Mouse (Mus musculus) brown adipose tissue, adult 24 weeks (tissue): ENCODE measurements around the gene 0610010K14Rik. TPM values are rescaled to one million over a fixed set of nuclear protein-coding genes. Genes with fewer than 3 reads are reported as not detected.

Experiments
- H3K27ac ChIP-seq: fragments of 200-500 bp; replicated peaks from 2 replicates; pipeline ENCODE4 v1.5.1; 2012; ENCODE audit warnings: low read depth, mild to moderate bottlenecking, low read length
- H3K4me1 ChIP-seq: fragments of 200-500 bp; 2 replicates; pipeline ENCODE4 v1.6.1; 2012; ENCODE audit warnings: low read length, mixed read lengths; ENCODE audit not compliant: control insufficient read depth, insufficient read depth, insufficient read length
- H3K4me3 ChIP-seq: fragments of 200-500 bp; 2 replicates; pipeline ENCODE4 v1.5.1; 2012; ENCODE audit warnings: low read depth, mild to moderate bottlenecking, low read length, moderate library complexity; ENCODE audit not compliant: insufficient read depth
- polyA plus RNA-seq: library from polyadenylated mRNA; stranded (reverse); fragments of >200 nt; gene quantifications from 2 replicates; pipeline ENCODE4 v1.2.4, GENCODE M21; 2012; ENCODE audit not compliant: missing spikeins, insufficient read depth, insufficient read length

Gene 0610010K14Rik
- 28.7 and 40.6 TPM in 2 replicates for polyA plus RNA-seq

DNA sequence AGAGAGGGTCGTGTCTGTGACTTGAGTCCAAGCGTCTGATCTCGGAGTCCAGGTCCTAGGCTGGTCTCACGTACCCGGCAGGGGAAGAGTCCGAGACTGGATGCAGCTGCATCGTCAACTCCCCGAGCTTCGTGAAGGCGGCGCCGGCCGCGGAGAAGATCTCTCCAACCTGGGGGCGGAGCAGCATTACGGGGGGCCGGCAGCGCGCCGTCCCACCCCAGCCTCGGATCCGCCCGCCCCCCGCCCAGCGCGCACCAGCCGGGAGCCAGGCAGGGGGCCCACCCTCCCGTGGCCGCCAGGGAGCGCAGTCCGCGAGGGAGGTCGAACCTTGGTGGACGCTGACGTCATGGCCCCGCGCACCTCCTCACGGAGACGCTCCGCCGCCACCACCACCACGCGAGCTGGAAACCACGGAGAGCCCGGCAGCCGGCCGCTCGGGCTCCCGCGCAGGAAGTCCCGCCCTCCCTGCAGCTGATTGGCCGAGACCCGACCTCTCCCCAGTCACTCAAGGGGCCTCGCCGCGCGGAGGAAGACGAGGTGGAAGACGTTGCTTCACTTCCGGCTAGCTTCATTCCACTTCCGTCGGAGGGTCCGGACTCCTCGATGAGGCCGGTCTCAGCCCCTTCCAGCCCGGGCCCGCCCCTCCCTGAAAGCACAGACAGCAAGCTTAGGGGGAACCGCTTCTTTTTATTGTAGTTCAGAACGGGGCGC, at the start of gene 0610010K14Rik:
TSS of gene 0610010K14Rik (minus strand) at position 458 of the 711 bp plus-strand sequence.
- H3K4me3 ChIP-seq = peak within 1 kb of the TSS; percentile 91
- peak within 1 kb of the TSS; percentile 94 for H3K27ac ChIP-seq
- H3K4me1 ChIP-seq = peaks cover 2% of the 10 kb centered on the region; the same call in 1 of the 2 replicates

- Histone ChIP-seq H3K27ac (no peak overlapping the region), H3K4me3 (no peak overlapping the region), H3K4me1 (no peaks in the 10 kb centered on the region)
These were observed 48.0 kb upstream of the 0610010K14Rik start for GRCm38 (mm10) chr11:70285686-70286085.

DNA sequence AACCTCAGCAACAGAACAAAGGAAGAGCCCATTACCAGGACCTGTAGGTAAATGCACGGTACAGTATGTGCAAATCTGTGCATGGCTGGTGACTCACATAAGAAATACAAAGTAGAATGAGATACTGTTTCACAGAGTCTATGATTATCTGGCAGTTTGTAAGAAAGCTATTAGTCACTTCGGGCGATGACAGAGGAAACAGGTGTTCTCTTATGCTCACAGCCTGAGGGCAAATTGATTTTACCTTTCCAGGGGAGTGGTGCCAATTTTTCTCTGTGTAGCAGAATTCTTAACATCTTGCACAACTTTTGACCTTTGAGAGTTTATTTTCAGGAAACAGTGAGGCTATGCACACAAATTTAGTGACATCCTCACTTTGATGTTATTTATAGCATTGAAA, 47.0 kb upstream of the 0610010K14Rik start:
- Histone ChIP-seq H3K27ac (no peak overlapping the region), H3K4me1 (no peaks in the 10 kb centered on the region), H3K4me3 (no peak overlapping the region)

GRCm38 (mm10) chr11:70283666-70284065, 46.0 kb upstream of the 0610010K14Rik start:
- H3K4me3 ChIP-seq = no peak overlapping the region
- no peaks in the 10 kb centered on the region for H3K4me1 ChIP-seq
- H3K27ac ChIP-seq = no peak overlapping the region

GRCm38 (mm10) chr11:70280441-70280840, 42.7 kb upstream of the 0610010K14Rik start:
- Histone ChIP-seq H3K4me3 (no peak overlapping the region), H3K27ac (no peak overlapping the region), H3K4me1 (no peaks in the 10 kb centered on the region)

GRCm38 (mm10) chr11:70278961-70279360, 41.2 kb upstream of the 0610010K14Rik start:
- H3K4me1 ChIP-seq = no peaks in the 10 kb centered on the region
- H3K4me3 ChIP-seq = no peak overlapping the region
- H3K27ac ChIP-seq = no peak overlapping the region

- no peak overlapping the region for H3K4me3 ChIP-seq
- H3K4me1 ChIP-seq = 0 out of 2 replicates have a peak, but pooled peaks cover 2% of the 10 kb centered on the region
- H3K27ac ChIP-seq = no peak overlapping the region
These were observed 33.9 kb upstream of the 0610010K14Rik start for GRCm38 (mm10) chr11:70271641-70272040.

DNA sequence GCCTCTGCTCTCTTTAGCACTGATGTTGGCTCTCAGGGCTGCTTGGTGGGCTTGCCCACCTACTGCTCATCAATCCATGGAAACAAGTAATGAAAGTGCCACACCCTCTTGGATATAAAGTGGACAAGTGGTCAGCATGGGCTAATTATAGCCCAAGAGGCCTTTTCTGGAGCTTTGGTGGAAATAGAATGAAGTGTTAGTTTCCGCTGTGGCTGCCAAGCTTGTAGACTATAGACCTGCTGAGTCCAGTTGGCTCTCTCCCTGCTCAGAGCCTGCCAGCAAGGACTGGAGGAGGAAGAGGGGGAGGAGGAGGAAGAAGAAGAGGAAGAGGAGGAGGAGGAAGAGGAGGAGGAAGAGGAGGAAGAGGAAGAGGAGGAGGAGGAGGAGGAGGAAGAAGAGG, 28.7 kb upstream of the 0610010K14Rik start:
- Histone ChIP-seq H3K4me1 (peaks cover 11% of the 10 kb centered on the region), H3K4me3 (no peak overlapping the region), H3K27ac (no peak overlapping the region)

- no peak overlapping the region for H3K27ac ChIP-seq
These were observed 28.1 kb upstream of the 0610010K14Rik start for GRCm38 (mm10) chr11:70265819-70266218.

DNA sequence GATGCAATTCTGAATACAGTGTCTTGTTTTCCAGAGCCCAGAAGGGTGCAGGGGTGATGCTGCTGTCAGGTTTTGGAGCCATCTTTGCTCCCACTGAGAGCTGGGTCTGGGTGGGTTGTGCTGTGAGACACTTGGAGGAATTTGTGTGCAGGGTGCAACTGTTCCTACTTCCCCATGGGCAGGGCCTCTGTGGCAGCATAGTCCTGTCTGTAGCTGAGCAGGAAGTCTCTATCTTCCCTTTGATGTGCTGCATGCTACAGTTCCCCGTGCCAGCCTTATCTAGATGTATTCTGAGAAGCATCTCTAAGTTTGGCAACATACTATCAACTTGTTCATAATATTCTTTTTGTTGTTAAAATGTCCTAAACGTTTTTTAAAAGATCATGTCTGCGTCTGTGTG, 27.5 kb upstream of the 0610010K14Rik start:
- H3K4me3 ChIP-seq = no peak overlapping the region
- H3K4me1 ChIP-seq = peaks cover 11% of the 10 kb centered on the region
- H3K27ac ChIP-seq = no peak overlapping the region

More at GRCm38 (mm10) chr11:70265819-70266218, 28.1 kb upstream of the 0610010K14Rik start:
- no peak overlapping the region for H3K4me3 ChIP-seq
- H3K4me1 ChIP-seq = peaks cover 11% of the 10 kb centered on the region

GRCm38 (mm10) chr11:70259035-70259434, 21.3 kb upstream of the 0610010K14Rik start:
- no peak overlapping the region for H3K27ac ChIP-seq
- no peak overlapping the region for H3K4me3 ChIP-seq
- H3K4me1 ChIP-seq = no peaks in the 10 kb centered on the region

DNA sequence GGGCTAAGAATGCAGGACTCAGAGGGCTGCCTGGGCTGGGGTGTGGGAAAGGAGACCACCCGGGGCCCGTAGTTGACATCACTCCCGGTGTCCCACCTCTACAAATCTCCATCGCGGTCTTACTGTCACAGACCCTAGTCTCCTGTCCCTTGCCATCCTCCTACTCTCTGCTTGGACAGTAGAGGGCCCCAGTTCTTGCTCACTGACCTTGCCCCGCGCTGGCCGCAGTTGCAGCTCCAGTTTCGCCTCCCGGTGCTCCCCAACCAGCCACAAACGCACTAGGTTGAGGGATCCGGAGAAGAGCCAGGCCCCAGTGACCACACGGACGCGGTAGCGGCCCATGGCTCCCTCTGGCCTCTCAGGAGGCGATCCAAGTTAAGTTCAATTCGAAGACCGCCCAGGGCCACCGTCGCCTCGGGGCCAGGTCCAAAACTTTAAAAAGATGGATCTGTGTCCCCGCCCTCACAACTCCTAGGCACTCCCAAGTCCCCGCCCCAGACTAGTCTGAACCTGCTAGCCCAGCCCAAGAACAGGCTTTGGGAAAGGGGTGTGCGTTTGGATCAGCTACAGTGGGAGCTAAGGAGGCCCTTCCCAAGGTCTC, 17.3 kb upstream of the 0610010K14Rik start, which contains the start of gene Alox12:
TSS of gene Alox12 (minus strand) at position 423 of the 601 bp plus-strand sequence.
- Histone ChIP-seq H3K4me1 (no peaks in the 10 kb centered on the region), H3K4me3 (peak within 1 kb of the TSS; percentile 64), H3K27ac (no peak within 1 kb of the TSS)

DNA sequence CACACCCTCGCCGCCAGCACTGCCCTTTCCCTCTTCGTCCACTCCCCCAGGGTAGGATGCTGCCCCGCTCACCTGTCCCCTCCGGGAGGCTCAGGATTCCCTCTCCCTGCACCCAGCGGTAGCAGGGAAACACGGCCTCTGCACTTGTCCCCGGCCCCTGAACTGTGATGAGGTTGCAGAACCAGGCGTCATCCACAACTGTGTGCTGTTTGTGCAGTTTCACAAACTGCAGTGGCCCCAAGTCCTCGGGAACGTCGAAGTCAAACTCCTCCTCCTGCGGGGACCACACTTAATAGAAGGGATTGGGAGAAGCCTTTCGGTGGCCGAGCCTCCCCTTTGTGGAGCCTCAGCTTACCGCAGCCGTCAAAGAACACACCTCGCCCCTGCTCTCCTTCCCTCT, 16.6 kb upstream of the 0610010K14Rik start:
- Histone ChIP-seq H3K27ac (no peak overlapping the region), H3K4me1 (no peaks in the 10 kb centered on the region), H3K4me3 (peak overlapping the region; percentile 64)

GRCm38 (mm10) chr11:70251853-70252252, 14.1 kb upstream of the 0610010K14Rik start:
- Histone ChIP-seq H3K4me3 (no peak overlapping the region), H3K27ac (no peak overlapping the region), H3K4me1 (no peaks in the 10 kb centered on the region)

DNA sequence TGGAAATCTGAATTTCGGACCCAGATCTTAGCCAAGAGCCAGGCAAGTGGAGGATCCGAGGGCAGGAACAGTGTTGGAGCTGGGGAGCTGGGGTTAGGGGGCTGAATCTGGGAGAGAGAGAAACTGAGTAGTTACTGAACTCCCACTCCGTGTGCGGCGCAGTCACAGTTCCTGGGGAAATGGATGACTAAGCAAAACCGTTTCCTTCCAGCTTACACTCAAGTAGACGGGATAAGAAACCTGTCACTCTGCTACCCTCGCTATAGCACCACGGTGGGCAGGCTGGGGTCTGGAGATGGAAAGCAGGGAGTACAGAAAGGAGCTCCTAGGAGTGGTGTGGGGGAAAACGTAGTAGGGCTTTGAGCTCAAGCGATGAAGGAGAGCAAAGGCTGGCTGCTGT, 12.4 kb upstream of the 0610010K14Rik start:
- Histone ChIP-seq H3K27ac (no peak overlapping the region), H3K4me3 (no peak overlapping the region), H3K4me1 (no peaks in the 10 kb centered on the region)
